Mouse (Mus musculus) adrenal gland, postnatal 10 days (tissue): ENCODE data around the gene Mpp6. TPM values are rescaled to one million over a fixed set of nuclear protein-coding genes. Genes with fewer than 3 reads are reported as not detected.

ENCODE experiments used
- DNase-seq: peaks from one replicate; pipeline ENCODE4 v3.0.0; 2021; ENCODE audit warnings: mixed read lengths
- long read RNA-seq, 2 experiments: library from polyadenylated mRNA; stranded (forward); transcript quantifications; one replicate each; pipeline ENCODE4 v2.0.0; 2021
- total RNA-seq, 2 experiments: library from RNA; stranded (reverse); gene quantifications; 2 replicates each; pipeline ENCODE4 v1.2.3; 2021

Mpp6 gene
- 10 to 100 TPM; 59.2 to 60.7 TPM for total RNA-seq
- long read RNA-seq, experiment 1, transcript Mpp6-202 (13 exons, 2,161 nt), result major isoform, 43 of 98 reads
- long read RNA-seq, experiment 1, transcript Mpp6-203 (14 exons, 2,222 nt), result minor isoform, 5 of 98 reads
- long read RNA-seq, experiment 1, partial matches to known transcripts, result 15 of 98 reads
- long read RNA-seq, experiment 1, other reads (novel, unspliced or antisense), result 28 of 98 reads
- long read RNA-seq, experiment 2, transcript Mpp6-205 (3 exons, 616 nt), result minor isoform, 9 of 41 reads
- long read RNA-seq, experiment 2, transcript Mpp6-202 (13 exons, 2,161 nt), result major isoform, 24 of 41 reads
- long read RNA-seq, experiment 2, partial matches to known transcripts, result 2 of 41 reads
- long read RNA-seq, experiment 2, other reads (novel, unspliced or antisense), result 1 of 41 reads

DNA sequence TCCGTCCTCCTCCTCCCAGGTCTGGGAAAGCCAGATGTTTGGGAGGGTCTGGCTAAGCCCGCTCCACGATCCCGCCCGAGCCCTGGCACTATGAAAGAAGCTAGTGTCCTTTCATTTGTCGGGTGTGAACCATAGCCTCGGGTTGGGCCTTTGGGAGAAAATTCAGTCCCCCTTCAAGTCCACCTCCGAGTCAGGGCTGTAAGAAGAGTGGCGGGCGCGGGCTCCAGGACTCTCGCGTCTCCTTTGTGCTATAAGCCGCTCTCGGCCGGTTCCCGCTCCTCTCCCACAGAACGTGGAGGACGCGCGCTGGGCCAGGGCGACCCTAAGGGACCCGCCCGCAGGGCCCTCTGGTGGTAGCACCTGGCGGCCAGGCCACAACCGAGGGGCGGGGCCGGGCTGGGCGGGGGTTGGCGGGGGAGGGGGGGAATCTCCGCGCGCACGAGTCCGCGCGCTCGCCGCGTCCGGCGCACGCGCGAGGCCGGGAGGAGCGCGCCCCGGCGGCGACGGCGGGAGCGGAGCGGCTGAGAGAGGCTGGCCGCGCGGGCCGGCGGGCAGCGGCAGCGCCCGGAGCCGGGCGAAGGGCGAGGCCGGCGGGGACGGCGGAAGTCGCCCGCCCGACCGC lies at the start of gene Mpp6:
TSS of gene Mpp6 (plus strand) at position 485 of the 622 bp plus-strand sequence.
- DNase-seq, result peak; percentile 92

DNA sequence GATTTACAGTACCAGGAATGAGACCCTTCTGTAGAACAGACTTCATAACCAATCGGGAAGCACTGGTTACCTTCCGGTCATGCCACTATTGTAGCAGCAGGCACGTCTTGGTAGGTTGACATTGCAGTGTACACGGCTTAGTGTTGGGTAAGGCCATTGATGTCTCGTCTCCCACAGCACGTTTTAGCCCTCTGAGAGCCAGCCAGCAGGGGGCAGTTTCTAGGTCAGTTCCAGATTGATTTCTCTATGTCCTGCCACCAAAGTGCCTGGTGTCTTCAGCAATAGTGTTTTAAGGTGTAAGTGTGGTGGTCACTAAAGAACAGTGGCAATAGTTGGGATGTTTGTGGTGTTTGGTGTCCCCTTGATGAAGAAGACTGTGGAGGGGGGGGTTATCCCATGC lies 43.9 kb upstream of the Mpp6 start:
- DNase-seq, result no peak

GRCm38 (mm10) chr6:50068490-50068889 lies 41.6 kb upstream of the Mpp6 start:
- DNase-seq, result no peak

DNA sequence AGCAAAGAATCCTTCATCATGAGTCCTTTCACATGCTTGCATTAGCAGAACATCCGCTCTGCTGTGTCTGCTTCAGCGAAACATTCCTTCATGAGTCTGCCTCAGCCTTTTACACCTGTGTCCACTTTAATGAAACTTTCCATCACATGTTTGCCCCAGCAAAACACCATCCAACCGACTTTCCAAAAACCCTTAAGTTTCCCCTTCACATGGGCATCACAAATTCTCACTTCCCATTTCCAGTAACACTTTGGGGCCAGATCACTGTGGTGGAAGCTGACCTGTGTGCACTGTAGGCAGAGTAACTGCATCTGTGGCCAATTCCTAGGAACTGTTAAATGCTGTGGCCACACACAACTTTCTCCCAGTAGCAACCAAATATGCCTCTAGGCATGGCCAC lies 34.8 kb upstream of the Mpp6 start:
- DNase-seq, result no peak

GRCm38 (mm10) chr6:50076473-50076872 lies 33.6 kb upstream of the Mpp6 start:
- no peak for DNase-seq

DNA sequence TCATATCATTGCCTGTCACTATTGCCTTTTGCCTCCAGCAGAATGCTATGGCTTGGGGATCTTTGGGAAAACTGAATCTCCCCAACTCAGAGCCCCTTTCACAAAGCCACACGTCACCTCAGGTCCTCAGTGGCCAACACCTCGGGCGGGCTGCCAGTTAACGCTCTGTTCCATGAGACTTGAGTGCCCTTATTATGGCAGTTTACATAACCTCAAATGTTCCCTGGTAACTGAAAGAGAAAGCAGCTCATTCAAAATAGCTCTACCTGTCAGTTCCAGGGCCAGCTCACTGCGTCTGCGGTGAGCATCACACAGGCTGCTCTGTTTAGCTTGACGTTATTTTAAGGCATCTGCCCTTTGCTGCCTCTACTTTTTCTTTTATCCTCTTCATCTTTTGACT lies 29.6 kb upstream of the Mpp6 start:
- no peak for DNase-seq

GRCm38 (mm10) chr6:50085206-50085605 lies 24.8 kb upstream of the Mpp6 start:
- DNase-seq, result no peak

GRCm38 (mm10) chr6:50089333-50089732 lies 20.7 kb upstream of the Mpp6 start:
- DNase-seq, result no peak

DNA sequence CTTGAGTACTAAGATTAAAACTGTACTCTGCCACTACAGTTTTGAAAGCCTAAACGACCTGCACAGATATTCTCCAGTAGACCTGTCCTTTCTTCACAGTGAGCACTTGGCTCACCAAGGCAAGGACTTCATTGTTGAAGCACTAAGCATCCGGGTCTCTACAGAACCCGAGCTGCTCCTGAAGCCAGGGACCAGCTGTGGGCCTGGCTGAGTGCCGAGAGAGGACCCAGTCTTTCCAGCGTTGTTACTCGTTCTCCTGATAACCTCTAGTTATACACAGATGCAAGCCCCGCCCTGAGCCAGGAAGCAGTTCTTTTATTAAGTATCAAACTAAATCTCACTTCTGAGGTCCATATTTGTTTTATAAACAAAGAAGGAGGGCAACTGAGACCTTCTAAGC lies 19.8 kb upstream of the Mpp6 start:
- no peak for DNase-seq

DNA sequence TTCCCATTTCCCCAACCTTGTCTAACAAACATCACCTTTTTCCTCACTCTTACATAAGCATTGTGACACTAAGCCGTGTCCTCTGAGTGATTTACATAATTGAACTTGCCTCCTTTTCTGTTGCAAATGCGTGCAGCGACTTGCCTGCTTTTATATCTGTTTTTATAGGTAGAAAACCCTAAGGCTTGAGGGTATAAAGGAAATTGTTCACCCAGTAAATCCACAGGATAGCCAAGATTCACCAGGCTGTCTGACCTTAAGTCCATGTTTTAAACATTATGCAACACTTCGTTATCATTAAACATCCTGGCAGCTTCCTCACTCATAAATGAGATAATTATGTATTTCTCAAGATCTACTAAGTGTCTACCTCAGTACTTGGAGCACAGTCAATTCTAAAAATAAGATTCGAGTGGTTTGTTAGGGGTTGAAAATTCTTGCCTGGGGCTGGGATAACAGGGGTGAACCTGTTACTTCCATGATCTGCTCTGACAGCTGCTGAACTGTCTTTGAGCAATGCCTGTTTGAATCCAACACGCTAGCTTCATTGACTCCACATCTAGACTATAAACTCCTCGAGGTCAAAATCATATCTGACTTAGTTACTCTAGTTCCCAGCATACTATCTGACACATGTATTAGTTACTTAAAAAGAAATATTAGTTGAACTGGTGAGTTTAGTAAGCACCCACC lies 18.4 kb upstream of the Mpp6 start:
- no peak for DNase-seq

GRCm38 (mm10) chr6:50109201-50109756 lies 762 bp upstream of the Mpp6 start:
- no peak for DNase-seq

- DNase-seq, result peak; percentile 58
These were observed 419 bp downstream of the Mpp6 start for GRCm38 (mm10) chr6:50110379-50110941.

GRCm38 (mm10) chr6:50111111-50111655 lies 1.1 kb downstream of the Mpp6 start:
- no peak for DNase-seq

DNA sequence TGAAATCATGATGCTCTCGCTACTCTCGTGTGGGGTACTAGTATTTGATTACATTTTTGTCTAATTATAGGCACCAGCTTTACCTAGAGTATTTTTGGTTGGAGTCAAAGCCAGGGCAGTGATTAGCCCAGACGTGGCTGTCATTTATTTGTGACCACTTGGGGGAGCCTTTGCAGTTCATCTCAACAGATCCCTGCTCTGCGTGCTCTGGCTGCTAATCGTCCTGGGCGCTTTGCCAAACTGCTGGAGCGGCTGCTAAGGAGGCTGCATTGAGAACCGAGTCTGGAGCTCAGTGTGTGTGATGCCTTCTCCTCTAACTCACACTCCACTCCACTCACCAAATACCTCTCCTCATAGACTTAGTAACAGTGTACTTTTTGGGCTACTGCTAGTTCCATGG lies 2.7 kb downstream of the Mpp6 start:
- DNase-seq, result peak; percentile 97

DNA sequence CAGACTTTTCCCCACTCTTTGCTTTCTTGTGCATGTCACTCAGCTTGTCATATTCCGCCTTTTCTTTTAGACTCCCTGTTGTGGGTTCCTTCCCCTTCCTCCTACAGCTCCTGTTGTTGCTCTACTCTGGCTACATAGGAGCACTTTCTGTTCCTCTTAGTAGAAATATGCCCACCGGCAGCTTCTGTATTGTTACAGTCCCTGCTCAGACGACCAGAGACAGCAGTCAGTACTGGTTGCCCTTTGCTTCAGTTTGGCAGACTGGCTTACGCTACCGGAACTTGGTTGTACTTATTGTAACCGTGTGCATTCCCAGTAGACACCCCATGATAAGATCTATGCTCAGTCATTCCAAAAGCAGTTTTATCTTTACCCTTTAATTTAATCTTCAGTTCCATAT lies 4.2 kb downstream of the Mpp6 start:
- no peak for DNase-seq

DNA sequence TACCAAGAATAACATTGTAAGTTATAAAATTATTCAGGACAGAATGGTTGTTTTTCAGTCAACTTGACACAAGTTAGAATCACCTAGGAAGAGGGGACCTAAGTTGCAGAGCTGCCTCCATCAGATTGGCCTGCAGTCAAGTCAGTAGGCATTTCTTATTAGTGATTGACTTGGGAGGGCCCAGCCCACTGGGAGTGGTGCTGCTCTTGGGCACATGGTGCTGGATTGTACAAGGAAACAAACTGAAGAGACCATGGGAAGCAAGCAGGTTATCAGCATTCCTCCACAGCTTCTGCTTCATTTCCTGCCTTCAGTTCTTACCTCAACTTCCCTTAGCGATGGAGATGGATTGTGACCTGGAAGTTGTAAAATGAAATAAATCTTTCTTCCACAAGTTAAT lies 10.9 kb downstream of the Mpp6 start:
- DNase-seq, result no peak

- DNase-seq, result no peak
These were observed 12.8 kb downstream of the Mpp6 start for GRCm38 (mm10) chr6:50122835-50123234.

DNA sequence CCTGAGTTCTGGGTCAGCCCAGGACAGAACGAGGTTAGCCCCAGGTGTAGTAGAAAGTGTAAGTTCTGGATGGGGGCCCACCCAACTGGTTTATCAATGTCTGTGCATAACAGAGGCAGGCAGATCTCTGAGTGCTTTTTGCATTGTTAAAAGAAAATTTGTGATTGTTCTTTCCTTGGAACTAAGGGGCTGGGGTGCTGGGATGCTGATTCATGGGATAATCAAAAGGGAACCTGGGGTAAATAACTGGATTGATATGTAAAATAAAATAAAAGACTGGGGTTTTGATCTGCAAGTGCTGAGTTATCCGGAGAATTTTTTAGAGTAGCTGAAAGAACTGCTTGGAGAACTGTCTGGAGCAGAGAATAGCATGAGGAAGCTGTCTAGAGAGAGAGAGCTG lies 14.2 kb downstream of the Mpp6 start:
- no peak for DNase-seq

DNA sequence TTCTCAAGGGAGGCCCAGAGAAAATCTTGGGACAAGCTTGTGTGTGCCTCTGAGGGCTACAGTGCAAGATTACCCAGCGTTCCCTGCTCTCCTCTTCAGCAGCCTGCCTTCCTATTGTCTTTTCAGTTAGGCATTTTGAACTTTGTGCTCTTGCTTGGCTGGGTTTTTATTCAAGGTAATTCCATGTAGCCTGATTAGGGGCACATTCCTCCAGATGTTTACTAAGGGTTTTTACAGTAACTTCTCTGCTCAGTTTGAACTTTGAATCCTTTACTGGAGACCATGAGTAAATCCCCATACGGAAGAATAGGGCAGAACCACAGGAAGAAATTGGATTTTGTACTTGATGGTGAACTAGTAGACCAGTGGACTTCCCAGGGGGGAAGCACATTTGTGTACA lies 16.3 kb downstream of the Mpp6 start:
- DNase-seq, result no peak

- DNase-seq, result no peak
These were observed 17.5 kb downstream of the Mpp6 start for GRCm38 (mm10) chr6:50127536-50127935.

GRCm38 (mm10) chr6:50137651-50138050 lies 27.6 kb downstream of the Mpp6 start:
- DNase-seq, result no peak

- no peak for DNase-seq
These were observed 29.5 kb downstream of the Mpp6 start for GRCm38 (mm10) chr6:50139526-50139925.
